Mouse (Mus musculus) kidney, adult 2 months (tissue): Measurements from ENCODE around the gene Amigo1.

Source experiments
- CTCF ChIP-seq: fragments of 200-500 bp; conservative IDR thresholded peaks from 2 replicates; pipeline ENCODE4 v1.5.1; 2011; ENCODE audit warnings: low read depth, mild to moderate bottlenecking, control low read depth, low read length, moderate library complexity, mixed read lengths; ENCODE audit not compliant: insufficient read depth, insufficient read length
- POLR2A ChIP-seq: fragments of 200-500 bp; IDR thresholded peaks from one replicate; pipeline ENCODE4 v1.6.1; 2011; ENCODE audit warnings: low read depth, low read length, control low read depth

DNA sequence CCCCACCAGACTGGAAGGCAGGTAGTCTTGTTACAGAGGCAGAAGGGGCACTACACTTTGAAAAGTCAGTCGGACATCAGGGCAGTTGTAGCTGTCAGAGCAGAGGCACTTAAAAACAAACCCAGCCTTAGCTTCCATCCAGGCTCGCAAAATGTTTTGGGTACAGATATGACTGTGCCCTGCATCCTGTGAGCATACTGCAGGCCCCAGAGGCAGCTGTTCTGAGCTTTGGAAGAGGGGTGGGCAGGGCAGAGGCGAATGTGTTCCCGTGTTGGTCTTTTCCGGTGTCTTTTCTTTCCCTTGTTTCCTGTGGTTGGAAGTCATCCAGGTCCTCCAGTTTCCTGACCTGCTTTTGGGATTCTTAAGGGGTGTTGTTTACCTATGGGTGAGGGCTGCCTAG, 3.8 kb downstream of the Amigo1 start:
- no peak for TF ChIP-seq CTCF
- no peak for TF ChIP-seq POLR2A
